Mouse (Mus musculus) cerebellum, postnatal 36 days (tissue): ENCODE measurements around the gene Riok2.
A peak's percentile ranks its signal among the peaks of the same experiment; 100 is the strongest.
"Not testable (repeated sequence)": the region's sequence is repeated elsewhere in the genome, so short reads cannot be mapped to it uniquely, and the experiment has no call there.

Experiments used
- DNase-seq, 2 experiments: peaks; one replicate each; pipeline ENCODE4 v3.0.0; 2021 to 2022; ENCODE audit warnings: mixed read lengths in 2 of 2

Gene Riok2

DNA sequence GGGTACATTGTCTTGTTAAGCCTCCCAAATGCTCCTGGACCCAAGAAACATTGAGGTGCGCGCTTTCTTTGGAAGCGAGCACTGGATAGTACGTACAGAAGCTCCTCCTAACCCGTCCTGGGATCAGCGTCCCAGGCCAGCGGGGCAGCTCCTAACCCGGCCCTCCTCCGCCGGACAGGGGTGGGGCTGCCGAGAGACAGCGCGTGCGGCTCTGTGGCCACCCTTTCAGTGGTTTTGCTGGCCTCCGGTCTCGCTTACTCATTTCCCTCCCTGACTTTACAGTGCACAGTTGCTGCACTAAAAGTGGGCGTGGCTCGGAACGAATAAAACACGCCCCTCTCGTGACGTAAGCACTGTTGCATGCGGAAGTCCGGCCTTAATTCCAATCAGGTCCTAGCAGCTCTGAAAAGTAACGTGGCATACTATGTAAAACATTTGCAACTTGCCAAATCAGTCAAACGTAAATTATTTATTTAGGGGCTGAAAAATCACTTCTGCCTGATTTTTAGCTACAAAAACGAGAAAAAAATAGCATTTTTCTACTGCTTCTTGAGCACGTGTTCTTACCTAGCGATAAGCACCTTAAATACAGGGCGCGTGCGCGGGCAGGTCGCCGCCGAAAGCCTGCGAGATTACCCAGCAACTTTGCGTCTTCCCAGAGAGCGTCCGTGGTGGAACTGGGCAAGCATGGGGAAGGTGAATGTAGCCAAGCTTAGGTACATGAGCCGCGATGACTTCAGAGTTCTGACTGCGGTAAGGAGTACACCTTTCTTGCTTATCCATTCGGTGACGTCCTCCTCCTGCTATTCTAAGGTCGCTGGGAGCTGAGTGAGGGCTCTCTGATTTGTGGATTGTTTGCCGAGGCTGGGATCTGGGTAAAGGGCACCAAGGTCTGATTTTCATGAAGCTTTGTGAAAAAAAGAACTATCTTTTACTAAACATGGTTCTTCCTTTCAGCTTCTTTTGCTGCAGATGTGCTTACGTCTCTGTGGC lies at the start of gene Riok2:
Gene Riok2, plus strand, starts transcription at position 392 of the 993 bp plus-strand sequence.
- DNase-seq: peak; percentile 88 to 94

DNA sequence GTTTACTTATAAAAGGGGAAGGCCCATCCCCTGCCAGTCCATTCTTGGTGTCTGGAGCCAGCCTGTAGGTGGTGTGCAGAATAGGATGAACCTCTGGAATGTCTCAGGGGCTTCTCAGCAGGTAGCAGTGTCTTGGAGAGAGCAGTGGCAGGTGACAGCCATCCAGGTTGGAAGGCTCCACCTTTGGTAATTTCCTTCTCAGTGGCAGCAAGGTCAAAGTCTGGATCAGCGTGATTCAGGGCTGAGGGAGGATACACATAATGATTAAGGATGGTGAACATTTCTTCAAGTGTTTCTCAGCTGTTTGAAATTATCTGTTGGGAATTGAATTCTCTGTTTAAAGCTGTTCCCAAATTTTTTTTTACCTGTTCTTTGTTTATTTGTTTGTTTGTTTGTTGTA lies 48.1 kb upstream of the Riok2 start:
- DNase-seq: not testable (repeated sequence)

DNA sequence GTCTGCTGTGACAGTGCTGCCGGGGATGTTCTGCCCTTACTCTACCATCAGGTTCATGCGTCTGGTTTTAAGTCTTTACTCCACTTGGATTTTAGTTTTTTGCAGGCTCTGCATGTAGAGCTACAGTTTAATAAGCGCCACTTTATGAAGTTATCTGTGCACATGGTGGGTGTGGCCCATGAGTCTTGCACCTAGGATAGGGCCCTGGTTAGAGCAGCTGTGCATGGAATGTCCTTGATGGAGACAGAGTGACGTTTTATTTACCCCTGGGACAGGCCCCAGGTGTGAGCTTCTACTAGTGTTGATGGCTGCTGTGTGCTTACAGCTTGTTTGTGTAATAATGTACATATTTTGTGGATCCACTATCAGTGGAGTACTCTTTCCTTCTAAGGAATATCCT lies 47.5 kb upstream of the Riok2 start:
- no peak for DNase-seq

DNA sequence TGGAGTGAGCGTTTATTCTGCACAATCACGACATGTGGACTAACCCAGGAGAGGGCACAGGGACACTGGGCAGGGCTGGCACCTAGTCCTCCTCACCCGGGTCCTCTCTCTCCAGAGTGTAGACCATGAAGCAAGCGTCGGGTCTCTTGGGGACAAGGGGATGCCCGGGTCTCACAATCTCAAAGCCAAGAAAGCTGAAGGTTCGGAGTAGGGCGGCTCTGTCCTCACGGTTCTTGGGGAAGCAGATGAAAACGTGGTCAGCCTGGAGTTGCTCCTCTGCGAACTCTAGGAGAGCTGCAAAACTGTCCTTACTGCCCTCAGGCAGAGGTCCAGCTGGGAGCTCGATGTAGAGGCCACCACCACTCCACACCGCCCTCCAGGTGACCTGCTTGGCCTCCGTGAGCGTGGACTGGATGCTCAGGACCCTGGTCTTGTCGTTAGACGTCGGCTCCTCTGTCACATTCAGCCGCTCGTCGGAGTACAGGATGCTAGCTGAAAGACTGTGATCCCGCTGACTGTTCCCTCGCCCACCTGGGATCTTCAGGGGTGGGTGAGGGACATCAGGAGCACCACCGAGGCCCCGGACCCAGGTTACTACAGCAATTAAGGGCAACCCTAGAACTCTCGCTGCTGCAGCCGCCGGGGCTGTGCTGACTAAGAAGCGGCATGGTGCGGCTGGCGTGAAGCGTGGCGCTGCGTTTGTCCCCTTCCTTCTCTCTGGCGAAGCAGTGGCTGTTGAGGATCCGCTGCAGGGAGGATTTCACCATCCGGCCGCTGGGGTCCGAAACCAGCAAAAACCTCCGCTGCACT lies 28.5 kb upstream of the Riok2 start:
- not testable (repeated sequence) for DNase-seq

DNA sequence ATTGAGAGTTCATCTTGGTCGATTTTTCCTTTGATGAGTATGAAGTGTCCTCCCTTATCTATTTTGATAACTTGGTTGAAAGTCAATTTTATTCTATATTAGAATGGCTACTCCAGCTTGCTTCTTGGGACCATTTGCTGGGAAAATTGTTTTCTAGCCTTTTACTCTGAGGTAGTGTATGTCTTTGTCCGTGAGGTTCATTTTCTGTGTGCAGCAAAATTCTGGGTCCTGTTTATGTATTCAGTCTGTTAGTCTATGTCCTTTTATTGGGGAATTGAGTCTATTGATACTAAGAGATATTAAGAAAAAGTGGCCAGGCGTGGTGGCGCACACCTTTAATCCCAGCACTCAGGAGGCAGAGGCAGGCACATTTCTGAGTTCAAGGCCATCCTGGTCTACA lies 27.8 kb upstream of the Riok2 start:
- not testable (repeated sequence) for DNase-seq

DNA sequence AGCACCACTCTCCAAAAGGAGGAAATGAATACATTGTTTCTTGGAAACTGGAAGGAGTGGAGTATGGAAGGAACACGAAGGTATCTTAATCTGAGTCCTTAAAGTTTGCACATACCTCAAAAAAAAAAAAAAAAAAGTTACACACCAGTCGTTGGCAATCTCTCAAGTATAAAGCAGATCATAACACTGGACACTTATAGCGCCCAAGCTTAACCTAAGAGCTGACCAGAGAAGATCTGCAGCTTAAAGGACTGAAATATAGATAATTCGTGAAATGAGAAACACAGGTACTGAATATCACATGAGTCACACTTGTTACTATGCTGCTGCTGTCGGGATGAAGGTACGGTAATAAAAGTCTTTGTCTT lies 575 bp upstream of the Riok2 start:
- DNase-seq: no peak

DNA sequence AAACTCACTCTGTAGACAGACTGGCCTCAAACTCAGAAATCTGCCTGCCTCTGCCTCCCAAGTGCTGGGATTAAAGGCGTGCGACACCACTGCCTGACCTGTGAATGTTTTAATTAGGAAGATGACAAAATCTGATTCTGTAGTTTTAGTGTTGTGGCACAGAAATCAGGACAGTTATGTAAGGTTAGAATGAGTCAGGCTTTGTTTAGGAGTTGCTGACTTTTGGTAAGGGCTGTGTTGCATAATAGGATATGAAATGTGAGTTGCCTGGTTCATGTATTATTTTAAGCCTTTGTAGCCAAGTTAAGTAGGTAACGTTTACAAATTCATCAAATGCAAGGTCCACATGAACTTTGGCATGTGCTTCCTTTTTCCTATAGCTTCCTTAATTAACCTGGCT lies 1.5 kb downstream of the Riok2 start:
- DNase-seq: no peak

DNA sequence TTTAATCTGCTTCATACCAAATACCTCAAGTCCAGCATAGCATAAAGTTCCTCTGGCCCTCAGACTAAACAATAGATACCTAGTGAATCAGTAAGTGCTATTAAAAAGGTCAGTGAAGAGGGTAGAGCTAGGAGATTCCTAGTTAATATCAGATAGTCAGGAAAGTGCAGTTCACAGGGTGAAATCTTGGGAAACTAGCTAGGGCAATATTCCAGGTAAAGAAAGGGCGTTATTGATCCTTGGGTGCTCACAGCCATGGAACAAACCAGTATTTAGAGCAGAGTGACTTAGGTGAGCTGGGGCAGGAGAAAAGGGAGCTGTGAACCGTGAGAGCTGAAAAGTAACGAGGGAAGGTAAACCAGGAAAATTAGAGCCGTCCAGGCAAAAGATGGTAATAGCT lies 9.6 kb downstream of the Riok2 start:
- no peak for DNase-seq

DNA sequence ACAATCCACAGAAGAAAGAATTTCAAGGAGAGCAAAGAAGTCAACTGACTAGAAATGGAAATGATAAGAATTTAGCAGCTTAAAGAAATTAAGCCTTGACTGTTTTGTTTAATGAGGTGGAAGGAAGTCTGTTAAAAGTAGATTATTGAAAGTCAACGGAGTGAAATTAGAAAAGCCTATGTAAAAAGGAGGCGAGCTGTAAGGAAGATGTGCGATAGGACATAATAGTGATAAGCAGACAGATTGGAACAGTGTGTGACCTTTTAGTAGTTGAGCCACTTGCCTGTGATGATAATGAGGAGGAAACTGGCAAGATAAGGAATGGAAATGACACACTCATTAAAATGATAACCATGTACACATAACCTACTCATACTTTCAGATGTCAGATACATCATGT lies 10.4 kb downstream of the Riok2 start:
- DNase-seq: no peak

DNA sequence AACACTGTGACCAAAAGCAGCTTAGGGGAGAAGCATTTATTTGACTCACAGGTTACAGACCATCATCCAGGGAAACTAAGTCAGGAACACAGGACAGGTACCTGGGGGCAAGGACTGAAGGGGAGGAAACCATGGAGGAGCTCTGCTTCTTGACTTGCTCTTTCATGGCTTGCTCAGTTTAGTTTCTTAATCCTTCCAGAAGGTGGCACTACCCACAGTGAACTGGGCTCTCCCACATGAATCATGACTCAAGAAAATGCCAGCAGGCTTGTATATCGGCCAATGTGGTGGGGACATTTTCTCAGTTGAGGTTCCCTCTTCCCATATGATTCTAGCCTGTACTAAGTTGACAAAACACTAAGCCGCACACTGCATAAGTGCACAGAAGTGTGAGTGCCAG lies 12.0 kb downstream of the Riok2 start:
- DNase-seq: no peak

DNA sequence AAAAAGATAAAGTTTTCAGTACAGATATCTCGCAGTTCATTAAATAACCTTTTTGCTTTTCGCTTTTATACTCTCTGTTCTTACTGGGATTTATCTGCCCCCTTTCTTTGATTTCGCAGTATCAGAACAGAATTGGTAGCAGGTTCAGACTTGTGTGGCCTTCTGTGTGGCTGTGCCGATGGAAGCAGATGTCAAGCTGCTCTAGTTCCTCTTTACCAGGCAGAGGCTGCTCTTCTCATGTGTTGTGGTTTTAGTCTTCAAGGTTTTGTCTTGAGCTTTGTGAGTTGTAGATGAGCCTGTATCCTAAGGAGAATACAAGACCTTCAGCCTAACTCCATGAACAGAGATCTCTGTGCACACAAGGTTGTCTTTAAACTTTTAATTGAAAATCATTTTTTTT lies 17.7 kb downstream of the Riok2 start:
- no peak for DNase-seq

DNA sequence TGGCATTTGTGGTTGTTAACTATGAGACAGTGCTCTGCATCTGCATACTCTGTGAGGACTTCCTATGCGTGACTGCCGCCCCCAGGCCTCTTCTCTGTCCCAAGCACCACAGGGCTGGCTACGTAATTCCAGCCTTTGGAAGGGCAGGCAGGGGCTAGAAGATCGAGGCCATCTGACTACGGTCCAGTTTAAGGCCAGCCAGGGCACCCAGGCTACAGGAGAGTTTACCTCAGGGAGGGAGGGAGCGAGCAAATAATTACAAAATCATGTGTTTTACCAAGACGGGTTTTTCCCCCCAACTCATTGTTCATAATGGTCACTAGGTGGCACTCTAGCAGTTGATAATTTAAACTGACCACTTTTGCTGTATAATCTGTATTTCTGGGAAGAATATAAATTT lies 18.8 kb downstream of the Riok2 start:
- peak in 1 of 2 experiments; percentile 9 for DNase-seq

DNA sequence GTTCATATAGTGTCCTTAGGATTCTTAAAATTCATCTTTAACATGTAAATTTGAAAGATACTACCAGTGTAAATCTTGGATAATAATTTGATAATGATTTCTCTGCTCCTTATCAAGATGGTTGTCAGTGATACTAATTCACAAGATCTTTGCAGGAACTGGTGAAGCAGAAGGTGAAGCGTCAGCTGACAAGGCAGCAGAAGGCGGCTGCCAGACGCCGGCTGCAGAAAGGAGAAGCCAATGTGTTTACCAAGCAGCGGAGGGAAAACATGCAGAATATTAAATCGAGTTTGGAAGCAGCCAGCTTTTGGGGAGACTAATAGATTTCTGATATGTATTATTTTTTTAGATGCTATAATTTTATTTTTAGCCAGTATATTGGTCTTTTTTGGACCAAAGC lies 19.2 kb downstream of the Riok2 start:
- DNase-seq: no peak

DNA sequence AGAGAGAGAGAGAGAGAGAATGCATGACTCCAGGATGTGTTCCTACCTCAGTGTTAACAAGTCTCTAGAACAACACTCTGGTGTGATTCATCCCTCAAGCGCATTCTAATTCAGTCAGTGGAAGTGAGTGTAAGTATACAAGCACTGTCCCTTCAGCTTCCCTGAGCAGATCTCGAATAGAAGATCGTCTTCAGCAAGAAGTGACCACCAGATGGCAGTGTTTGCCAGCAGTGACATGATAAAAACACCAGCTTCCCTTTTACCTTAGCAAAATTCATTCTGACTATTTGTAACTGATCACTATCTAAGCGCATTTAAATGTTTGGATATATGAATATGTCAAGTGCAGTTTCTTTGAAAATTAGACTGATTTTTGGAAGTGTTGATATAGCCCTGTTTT lies 20.2 kb downstream of the Riok2 start:
- DNase-seq: peak; percentile 77 to 89

DNA sequence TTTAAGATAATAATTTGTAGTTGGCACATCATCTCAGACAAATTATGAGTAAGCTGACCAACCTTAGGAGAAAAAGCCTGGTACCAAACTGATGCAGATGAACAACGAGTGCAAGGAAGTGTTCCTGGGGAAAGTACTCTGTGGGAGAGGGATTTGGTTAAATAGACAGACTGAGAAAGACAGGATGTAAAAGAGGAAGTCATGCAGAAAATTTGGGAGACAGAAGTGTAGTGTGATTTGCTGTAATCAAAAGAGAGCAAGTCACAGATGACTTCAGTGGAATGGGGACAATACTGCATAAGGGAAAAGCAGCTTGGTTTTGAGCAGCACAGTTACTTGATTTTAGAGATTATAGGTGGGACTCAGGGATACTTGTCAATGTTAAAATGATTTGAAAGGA lies 22.8 kb downstream of the Riok2 start:
- DNase-seq: no peak

DNA sequence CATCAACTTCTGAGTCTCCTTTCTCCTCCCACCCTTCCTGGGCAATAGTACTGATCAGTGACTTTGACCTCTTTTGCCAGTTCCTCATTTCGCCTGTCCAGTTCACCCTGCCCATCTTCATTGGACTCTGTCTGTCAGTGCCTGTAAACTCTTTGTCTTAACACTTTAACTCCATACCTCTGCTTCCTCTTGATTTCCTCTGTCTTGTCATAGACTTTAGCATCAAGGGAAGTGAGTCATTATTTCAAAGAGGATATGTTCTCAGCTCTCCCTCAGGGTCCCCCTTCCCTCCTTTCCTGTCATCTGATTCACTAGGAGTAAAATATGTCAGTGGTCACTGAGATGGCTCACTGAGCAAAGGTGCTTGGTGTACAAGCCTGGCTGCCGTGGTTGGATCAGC lies 24.6 kb downstream of the Riok2 start:
- DNase-seq: no peak

DNA sequence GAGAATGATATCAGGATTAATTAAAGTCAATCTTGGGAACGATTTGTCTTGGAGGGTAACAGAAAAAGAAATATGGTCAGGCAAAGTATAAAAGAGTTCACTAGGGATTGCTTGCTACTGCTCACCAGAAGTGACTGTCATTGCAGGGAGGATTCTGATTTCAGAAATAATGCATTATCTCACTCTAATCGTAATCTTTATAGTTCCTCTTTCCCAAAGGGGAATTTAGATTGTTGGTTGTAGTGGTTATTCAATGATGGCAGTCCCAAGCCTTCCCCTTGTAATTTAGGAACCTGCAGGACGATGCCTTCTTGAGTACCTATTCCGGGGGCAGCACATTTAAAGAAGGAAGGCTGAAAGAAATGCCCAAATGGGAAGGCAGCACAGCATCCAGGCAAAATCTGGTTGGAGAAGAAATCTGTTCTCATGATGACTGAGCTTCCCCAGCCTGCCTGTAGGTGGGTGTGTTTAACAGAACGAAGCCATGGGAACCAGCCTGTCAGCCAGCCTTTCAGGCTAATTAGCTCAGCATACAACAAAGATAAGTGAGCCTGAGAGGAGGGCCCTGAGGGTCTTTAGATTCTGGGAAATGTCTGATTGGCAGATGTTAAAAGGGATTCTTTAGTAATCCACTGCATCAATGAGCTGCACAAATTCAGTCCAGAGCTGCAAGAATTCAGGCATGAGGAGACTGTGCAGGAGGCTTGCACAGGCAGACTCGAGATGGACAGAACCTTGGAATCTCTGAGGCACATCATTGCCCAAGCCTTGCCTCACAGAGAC lies 28.3 kb downstream of the Riok2 start, which contains the start of gene Lix1:
Gene Lix1, plus strand, starts transcription at position 451 of the 783 bp plus-strand sequence.
- peak; percentile 39 to 49 for DNase-seq

DNA sequence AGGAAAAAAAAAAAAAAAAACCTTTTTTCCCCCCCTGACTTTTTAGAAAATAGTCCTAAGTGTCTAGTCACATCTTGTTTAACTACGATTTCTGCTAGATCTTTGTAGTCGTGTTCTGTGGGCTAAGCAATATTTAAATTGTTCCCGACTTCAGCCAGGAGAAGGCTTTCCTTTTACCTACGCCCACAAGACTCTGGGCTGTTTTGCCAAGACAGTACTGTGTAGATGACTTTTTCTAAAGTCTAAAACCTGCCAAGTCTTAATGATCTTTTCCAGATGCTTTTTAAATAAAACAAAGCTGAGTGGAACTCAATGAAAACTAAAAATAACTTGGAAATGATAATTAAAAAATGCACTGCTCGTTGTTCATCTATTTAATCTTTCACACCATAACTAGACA lies 28.9 kb downstream of the Riok2 start:
- no peak for DNase-seq

DNA sequence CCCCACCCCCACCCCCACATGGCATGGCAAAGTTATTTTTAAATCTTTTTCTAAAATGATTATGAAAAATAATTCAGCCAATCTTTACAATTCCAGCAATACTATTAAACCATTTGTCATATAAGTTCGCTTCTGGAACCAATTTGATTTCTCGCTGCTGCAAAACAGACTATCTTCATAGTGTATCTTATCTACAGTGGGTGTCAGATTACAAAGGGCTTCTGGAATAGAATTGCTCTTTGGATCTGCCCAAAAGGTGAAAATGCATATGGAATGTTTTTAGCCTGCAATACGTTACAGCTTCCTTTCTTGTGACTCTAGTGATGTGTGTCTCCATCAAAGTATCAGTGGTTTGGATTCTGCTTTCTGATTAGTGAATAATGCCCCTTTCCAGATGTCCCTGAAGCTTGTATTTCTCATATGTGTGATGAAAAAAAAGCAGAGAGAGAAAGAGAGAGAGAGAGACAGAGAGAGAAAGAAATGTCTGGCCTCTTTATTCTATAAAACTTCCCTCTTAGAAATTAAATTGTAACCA lies 29.5 kb downstream of the Riok2 start:
- DNase-seq: no peak

DNA sequence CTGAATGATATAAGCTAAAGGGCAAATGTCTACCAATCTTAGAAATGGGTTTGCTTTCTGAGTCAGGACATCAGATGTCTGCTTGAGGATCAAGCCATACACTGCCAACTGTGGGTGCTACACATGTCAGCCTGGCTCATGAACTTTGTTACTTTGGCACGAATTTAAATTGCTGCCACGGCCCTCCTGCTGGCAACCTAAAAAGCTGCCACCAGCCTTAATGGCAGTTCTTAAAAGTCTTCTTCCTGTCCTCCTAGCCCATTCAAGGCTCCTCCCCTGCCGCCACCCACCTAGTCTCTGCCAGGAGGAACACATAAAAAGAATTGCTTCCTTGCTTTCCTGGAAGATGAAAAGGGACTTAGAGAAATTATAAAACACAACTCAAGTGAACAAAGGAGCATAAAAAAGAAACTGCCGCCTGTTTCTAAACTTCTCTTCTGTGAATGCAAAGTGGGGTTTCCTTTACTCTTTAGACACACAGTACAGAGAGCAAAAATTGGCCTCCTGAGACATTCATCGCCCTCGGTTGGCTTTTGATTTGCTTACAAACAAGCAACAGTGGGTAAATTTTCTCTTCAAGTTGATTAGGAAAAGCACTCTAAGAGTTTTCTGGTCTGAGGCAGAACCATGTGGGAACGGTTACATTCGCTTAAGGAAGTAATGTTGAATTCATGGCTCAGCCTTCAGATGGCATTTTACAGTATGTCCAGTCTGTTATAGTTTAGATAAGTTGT lies 30.9 kb downstream of the Riok2 start:
- no peak for DNase-seq

DNA sequence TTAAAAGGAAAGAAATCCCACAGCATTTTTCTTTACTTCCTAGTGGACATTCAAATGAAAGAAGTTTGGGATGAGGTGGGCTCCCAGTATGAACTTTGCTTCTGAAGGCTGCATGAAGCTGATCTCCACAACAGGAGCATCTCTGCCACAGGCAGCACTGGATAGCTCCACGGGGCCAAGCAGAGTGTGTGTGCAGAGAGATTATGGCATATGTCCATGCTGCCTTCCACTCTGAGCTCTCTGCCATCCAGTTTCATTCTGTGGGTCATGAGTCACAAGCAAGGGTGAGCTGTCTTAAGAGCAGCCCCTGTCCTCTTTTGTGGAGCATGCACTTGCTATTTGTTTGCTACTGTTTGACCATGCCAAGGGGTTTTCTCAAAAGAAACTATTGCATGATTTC lies 31.5 kb downstream of the Riok2 start:
- no peak for DNase-seq

DNA sequence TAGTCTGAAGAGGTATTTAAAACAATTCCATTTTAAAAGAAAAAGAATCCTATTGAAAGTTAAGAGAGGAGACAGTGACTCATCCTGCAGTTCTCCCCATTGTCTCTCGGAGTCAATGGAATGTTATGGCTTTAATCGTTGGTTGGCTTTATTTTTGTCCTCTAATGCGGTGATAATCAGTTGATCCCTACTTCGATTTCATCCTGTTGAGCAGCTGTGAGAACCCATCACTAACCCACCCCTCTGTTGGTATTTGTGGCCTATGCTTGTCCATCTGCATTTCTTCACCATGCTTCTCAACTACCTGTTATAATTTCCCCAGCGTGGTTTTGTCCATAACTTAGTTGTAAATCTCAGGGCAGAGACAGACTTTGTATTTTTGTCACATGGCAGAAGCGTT lies 34.0 kb downstream of the Riok2 start:
- DNase-seq: no peak
